Mouse (Mus musculus) myocyte (in vitro differentiated cells): ENCODE results near the gene Slc2a13.

ENCODE experiments used
- CEBPB ChIP-seq: IDR thresholded peaks from 2 replicates; pipeline ENCODE4 v1.6.1; 2011; ENCODE audit warnings: mild to moderate bottlenecking, moderate library complexity; ENCODE audit not compliant: poor library complexity, insufficient read depth, severe bottlenecking
- E2F4 ChIP-seq: IDR thresholded peaks from one replicate; pipeline ENCODE4 v1.6.1; 2011; ENCODE audit warnings: mild to moderate bottlenecking, control low read depth, moderate library complexity; ENCODE audit not compliant: insufficient read depth
- MAX ChIP-seq: IDR thresholded peaks from one replicate; pipeline ENCODE4 v1.6.1; 2011; ENCODE audit warnings: low read depth, mild to moderate bottlenecking, control low read depth
- MYOD1 ChIP-seq, 3 experiments: IDR thresholded peaks; one replicate each; pipeline ENCODE4 v1.6.1; 2011; ENCODE audit warnings: control low read depth in 2 of 3, low read depth in 2 of 3, mild to moderate bottlenecking in 2 of 3, moderate library complexity in 1 of 3; ENCODE audit not compliant: insufficient read length in 2 of 3, control insufficient read depth in 1 of 3
- MYOG ChIP-seq, 3 experiments: IDR thresholded peaks; one replicate each; pipeline ENCODE4 v1.6.1; 2011; ENCODE audit warnings: control low read depth in 2 of 3, low read depth in 2 of 3, mild to moderate bottlenecking in 2 of 3; ENCODE audit not compliant: insufficient read length in 2 of 3, control insufficient read depth in 1 of 3, insufficient read depth in 1 of 3
- POLR2A ChIP-seq: IDR thresholded peaks from one replicate; pipeline ENCODE4 v1.6.1; 2011; ENCODE audit warnings: low read depth, mild to moderate bottlenecking, control low read depth, moderate library complexity; ENCODE audit not compliant: insufficient read length
- SRF ChIP-seq: IDR thresholded peaks from one replicate; pipeline ENCODE4 v1.6.1; 2011; ENCODE audit warnings: low read depth; ENCODE audit not compliant: control insufficient read depth, insufficient read length
- TCF12 ChIP-seq: IDR thresholded peaks from one replicate; pipeline ENCODE4 v1.6.1; 2011; ENCODE audit warnings: mild to moderate bottlenecking, control low read depth; ENCODE audit not compliant: poor library complexity, insufficient read depth, severe bottlenecking
- USF1 ChIP-seq: IDR thresholded peaks from one replicate; pipeline ENCODE4 v1.6.1; 2011; ENCODE audit warnings: low read depth, mild to moderate bottlenecking, control low read depth, moderate library complexity

DNA sequence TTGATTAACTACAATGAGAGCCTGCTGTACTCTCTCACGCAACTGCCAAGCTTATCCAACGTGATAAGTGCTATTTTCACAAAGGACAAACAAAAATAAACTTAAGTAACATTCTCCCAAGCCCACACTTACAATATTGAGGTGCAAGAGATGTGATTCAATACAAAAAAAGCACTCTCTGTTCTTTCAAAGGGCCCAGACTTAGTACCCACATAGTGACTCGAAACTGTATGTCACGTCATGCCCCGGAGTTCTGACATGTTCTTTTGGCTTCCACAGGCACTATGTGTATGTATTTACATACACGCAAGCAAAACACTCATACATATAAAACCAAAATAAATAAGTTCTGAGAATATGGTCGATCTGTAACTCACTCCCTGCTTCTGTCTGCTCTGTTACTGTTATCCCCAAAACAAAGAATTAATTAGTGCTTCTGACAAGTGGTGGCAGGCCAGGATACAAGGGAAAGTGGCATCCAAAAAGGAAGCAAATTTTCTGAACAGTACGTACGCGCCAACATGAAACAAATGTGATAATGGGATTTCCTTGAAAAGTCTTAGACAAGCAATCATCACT lies 109.1 kb downstream of the Slc2a13 start:
- TF ChIP-seq POLR2A (no peak), CEBPB (no peak), MAX (no peak), SRF (no peak), MYOD1 (IDR thresholded peaks at IDR 0.05; ENCODE audit: control insufficient read depth in 1 of 3, insufficient read length in 2 of 3, low read depth in 2 of 3) (no peak), MYOG (IDR thresholded peaks at IDR 0.05; ENCODE audit: control insufficient read depth in 1 of 3, insufficient read depth in 1 of 3, insufficient read length in 2 of 3, low read depth in 2 of 3) (no peak), TCF12 (no peak), E2F4 (no peak), USF1 (no peak)
